Mouse (Mus musculus) Patski (cell line): Measurements from ENCODE around the gene Tubgcp4. TPM values are rescaled to one million over a fixed set of nuclear protein-coding genes. Genes with fewer than 3 reads are reported as not detected.

Experiments used
- ATAC-seq: fragments of 100-300 bp; one replicate; pipeline ENCODE4 v1.8.0; 2021
- CTCF ChIA-PET: fragments of 350-600 bp; sonication (Branson Sonifier 250); formaldehyde crosslinking; loops from one replicate; lab custom pipeline; 2022; ENCODE audit warnings: inconsistent platforms; lab: Charles Lee
- POLR2A ChIA-PET: fragments of 350-600 bp; sonication (Branson Sonifier 250); formaldehyde crosslinking; loops from one replicate; lab custom pipeline; 2022; ENCODE audit warnings: antibody characterized with exemption, inconsistent platforms; lab: Charles Lee
- DNase-seq: peaks from one replicate; pipeline ENCODE4 v3.0.0-alpha.2; 2011; ENCODE audit warnings: low read depth, low spot score
- H3K27me3 ChIP-seq: fragments of 371-371 bp; one replicate; pipeline ENCODE4 v1.5.1; 2021
- CTCF ChIP-seq: fragments of 100-300 bp; IDR thresholded peaks from one replicate; pipeline ENCODE4 v1.5.1; 2021
- in situ Hi-C: fragments of 300-500 bp; cut with MboI; formaldehyde crosslinking; loops from 3 replicates; pipeline ENCODE4 v1.11.1; 2018; ENCODE audit warnings: low pct_unique_long_range_greater_than_20kb, mixed read lengths
- polyA plus RNA-seq: library from polyadenylated mRNA; unstranded; gene quantifications from one replicate; pipeline ENCODE4 v1.2.3, GENCODE M21; 2021

Gene Tubgcp4
- polyA plus RNA-seq, 1 experiment from 2014 or later, result 32.0 TPM

GRCm38 (mm10) chr2:121195466-121195865, 25.0 kb downstream of the Tubgcp4 start:
- ATAC-seq (no peak), DNase-seq (no peak)
- no peak for TF ChIP-seq CTCF
- POLR2A ChIA-PET, result interaction anchor here (1.1 kb wide), 2 partner anchors 12 to 23 kb away, joined by 3 to 4 read pairs; no protein-coding TSS in a partner anchor
- H3K27me3 ChIP-seq, result no peaks in the 10 kb centered on the region
- in situ Hi-C loops, result no loop called here
- CTCF ChIA-PET, result interaction anchor here (0.8 to 1.5 kb wide), 2 partner anchors 9 to 19 kb away, joined by 3 to 4 read pairs; no protein-coding TSS in a partner anchor

GRCm38 (mm10) chr2:121204276-121204675, 33.8 kb downstream of the Tubgcp4 start:
- H3K27me3 ChIP-seq, result no peaks in the 10 kb centered on the region
- ChIA-PET POLR2A (no interaction called here), CTCF (interaction anchor here (0.9 to 3.3 kb wide), 2 partner anchors 10 to 15 kb away, joined by 4 to 11 read pairs; no protein-coding TSS in a partner anchor)
- in situ Hi-C loops, result no loop called here
- DNase-seq (no peak), ATAC-seq (no peak)
- TF ChIP-seq CTCF, result no peak

GRCm38 (mm10) chr2:121206541-121206940, 36.1 kb downstream of the Tubgcp4 start:
- no peak for DNase-seq
- in situ Hi-C loops, result no loop called here
- ATAC-seq, result no peak
- ChIA-PET POLR2A (no interaction called here), CTCF (interaction anchor here (1.3 to 3.3 kb wide), 3 partner anchors 9 to 187 kb away, joined by 3 to 11 read pairs (median 6); no protein-coding TSS in a partner anchor)
- TF ChIP-seq CTCF, result no peak
- no peaks in the 10 kb centered on the region for H3K27me3 ChIP-seq

- POLR2A ChIA-PET, result no interaction called here
- in situ Hi-C loops, result no loop called here
- no peaks in the 10 kb centered on the region for H3K27me3 ChIP-seq
- no peak for DNase-seq
- CTCF ChIA-PET, result interaction anchor here (1.0 to 1.4 kb wide), 3 partner anchors 10 to 37 kb away, joined by 3 to 4 read pairs (median 3); no protein-coding TSS in a partner anchor
- no peak for TF ChIP-seq CTCF
- no peak for ATAC-seq
These were observed 44.0 kb downstream of the Tubgcp4 start for GRCm38 (mm10) chr2:121214491-121214890.

- H3K27me3 ChIP-seq, result no peaks in the 10 kb centered on the region
- no peak for DNase-seq
- CTCF ChIA-PET, result interaction anchor here (2.9 kb wide), 1 partner anchor 13 kb away, joined by 11 read pairs; no protein-coding TSS in a partner anchor
- ATAC-seq, result no peak
- no peak for TF ChIP-seq CTCF
- in situ Hi-C loops, result no loop called here
- POLR2A ChIA-PET, result interaction anchor here (0.6 kb wide), 1 partner anchor 209 kb away, joined by 3 read pairs; no protein-coding TSS in a partner anchor
These were observed 48.7 kb downstream of the Tubgcp4 start for GRCm38 (mm10) chr2:121219177-121219576.

- ChIA-PET CTCF (interaction anchor here (2.9 kb wide), 1 partner anchor 14 kb away, joined by 11 read pairs; no protein-coding TSS in a partner anchor), POLR2A (no interaction called here)
- no peak for TF ChIP-seq CTCF
- in situ Hi-C loops, result no loop called here
- no peak for ATAC-seq
- H3K27me3 ChIP-seq, result no peaks in the 10 kb centered on the region
- DNase-seq, result no peak
These were observed 49.5 kb downstream of the Tubgcp4 start for GRCm38 (mm10) chr2:121219994-121220393.

GRCm38 (mm10) chr2:121223010-121223409, 52.6 kb downstream of the Tubgcp4 start:
- CTCF ChIA-PET, result no interaction called here
- POLR2A ChIA-PET, result no interaction called here
- no peaks in the 10 kb centered on the region for H3K27me3 ChIP-seq
- in situ Hi-C loops, result no loop called here
- DNase-seq, result peak; percentile 12
- no peak for ATAC-seq
- peak; percentile 54 for TF ChIP-seq CTCF

- ATAC-seq, result no peak
- no peak for DNase-seq
- in situ Hi-C loops, result no loop called here
- H3K27me3 ChIP-seq, result no peaks in the 10 kb centered on the region
- CTCF ChIA-PET, result no interaction called here
- TF ChIP-seq CTCF, result no peak
- POLR2A ChIA-PET, result no interaction called here
These were observed 57.7 kb downstream of the Tubgcp4 start for GRCm38 (mm10) chr2:121228135-121228534.

- no peak for DNase-seq
- POLR2A ChIA-PET, result no interaction called here
- CTCF ChIA-PET, result no interaction called here
- ATAC-seq, result no peak
- no peaks in the 10 kb centered on the region for H3K27me3 ChIP-seq
- no peak for TF ChIP-seq CTCF
- in situ Hi-C loops, result no loop called here
These were observed 65.1 kb downstream of the Tubgcp4 start for GRCm38 (mm10) chr2:121235460-121236072.

- no peak for TF ChIP-seq CTCF
- in situ Hi-C loops, result no loop called here
- no peaks in the 10 kb centered on the region for H3K27me3 ChIP-seq
- DNase-seq (no peak), ATAC-seq (no peak)
- POLR2A ChIA-PET, result no interaction called here
- CTCF ChIA-PET, result no interaction called here
These were observed 69.0 kb downstream of the Tubgcp4 start for GRCm38 (mm10) chr2:121239426-121239825.

GRCm38 (mm10) chr2:121244099-121244498, 73.6 kb downstream of the Tubgcp4 start:
- ATAC-seq (no peak), DNase-seq (no peak)
- in situ Hi-C loops, result no loop called here
- ChIA-PET POLR2A (no interaction called here), CTCF (no interaction called here)
- H3K27me3 ChIP-seq, result no peaks in the 10 kb centered on the region
- TF ChIP-seq CTCF, result no peak

Other genes starting within 250 kb of the Tubgcp4 start
- gene Ubr1, start 199.9 kb upstream of the Tubgcp4 start, polyA plus RNA-seq, result 23.0 TPM
- 19.5 TPM for gene Tmem62, start 193.6 kb upstream of the Tubgcp4 start, polyA plus RNA-seq
- gene Ccndbp1, start 162.3 kb upstream of the Tubgcp4 start, polyA plus RNA-seq, result 54.8 TPM
- gene Epb42, start 133.6 kb upstream of the Tubgcp4 start, polyA plus RNA-seq, result not detected
- gene Tgm5, start 84.8 kb upstream of the Tubgcp4 start, polyA plus RNA-seq, result 0.30 TPM
- gene Tgm7, start 60.9 kb upstream of the Tubgcp4 start, polyA plus RNA-seq, result not detected
- 14.2 TPM for gene Adal, start 30.2 kb upstream of the Tubgcp4 start, polyA plus RNA-seq
- gene Lcmt2, start 30.0 kb upstream of the Tubgcp4 start, polyA plus RNA-seq, result 7.8 TPM
- 13.5 TPM for gene Zscan29, start 471 bp downstream of the Tubgcp4 start, polyA plus RNA-seq
- 58.4 TPM for gene Trp53bp1, start 100.8 kb downstream of the Tubgcp4 start, polyA plus RNA-seq
- gene Map1a, start 118.9 kb downstream of the Tubgcp4 start, polyA plus RNA-seq, result 1.4 TPM
- 48.5 TPM for gene Ppip5k1, start 184.7 kb downstream of the Tubgcp4 start, polyA plus RNA-seq
- gene Ckmt1, start 187.1 kb downstream of the Tubgcp4 start, polyA plus RNA-seq, result 3.1 TPM
- not detected for gene Strc, start 216.5 kb downstream of the Tubgcp4 start, polyA plus RNA-seq
- gene Pdia3, start 243.1 kb downstream of the Tubgcp4 start, polyA plus RNA-seq, result 942 TPM
- 2.2 TPM for gene Catsper2, start 243.1 kb downstream of the Tubgcp4 start, polyA plus RNA-seq